Mouse (Mus musculus) heart, postnatal 0 days (tissue): ENCODE data around the gene Rad51c.

ENCODE experiments used
- CTCF ChIP-seq: IDR thresholded peaks from 2 replicates; pipeline ENCODE4 v1.5.1; 2016; ENCODE audit warnings: antibody characterized with exemption, control low read depth, low read depth
- EP300 ChIP-seq: IDR thresholded peaks from 2 replicates; pipeline ENCODE4 v1.6.1; 2016; ENCODE audit warnings: antibody characterized with exemption, low read depth

DNA sequence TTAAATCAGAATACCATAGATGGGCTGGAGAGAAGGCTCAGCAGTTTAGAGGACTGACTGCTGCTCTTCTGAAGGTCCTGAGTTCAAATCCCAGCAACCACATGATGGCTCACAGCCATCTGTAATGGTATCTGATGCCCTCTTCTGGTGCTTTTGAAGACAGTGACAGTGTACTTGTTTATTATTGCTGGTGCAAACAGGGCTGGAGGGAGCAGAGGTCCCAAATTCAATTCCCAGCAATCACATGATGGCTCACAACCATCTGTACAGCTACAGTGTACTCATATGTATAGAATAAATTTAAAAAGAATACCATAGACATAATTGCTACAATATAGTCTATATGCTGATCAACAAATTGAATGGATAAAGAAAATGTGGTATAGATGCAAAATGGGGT, 42.7 kb upstream of the Rad51c start:
- TF ChIP-seq CTCF (no peak), EP300 (no peak)
